Mouse (Mus musculus) heart, embryonic 15.5 days (tissue): ENCODE data around the gene Syne1. TPM values are rescaled to one million over a fixed set of nuclear protein-coding genes. Genes with fewer than 3 reads are reported as not detected.

Source experiments
- ATAC-seq: fragments of 200-750 bp; cut with Nextera tagmentation; replicated peaks from 2 replicates; pipeline ENCODE4 v1.8.0; 2017; ENCODE audit warnings: low read depth, moderate TSS enrichment; ENCODE audit not compliant: insufficient number of reproducible peaks, insufficient read depth, low FRiP score
- H3K27ac ChIP-seq: fragments of 300-500 bp; sonication (generic); 2 replicates; pipeline ENCODE4 v1.5.1; 2015; ENCODE audit warnings: mild to moderate bottlenecking, inconsistent platforms
- H3K27me3 ChIP-seq: fragments of 300-500 bp; sonication (generic); 2 replicates; pipeline ENCODE4 v1.6.1; 2015; ENCODE audit warnings: inconsistent platforms
- H3K36me3 ChIP-seq: fragments of 300-500 bp; sonication (generic); 2 replicates; pipeline ENCODE4 v1.6.1; 2015; ENCODE audit warnings: mild to moderate bottlenecking, inconsistent platforms
- H3K4me1 ChIP-seq: fragments of 300-500 bp; sonication (generic); replicated peaks from 2 replicates; pipeline ENCODE4 v1.6.1; 2015; ENCODE audit warnings: inconsistent platforms
- H3K4me2 ChIP-seq: fragments of 300-500 bp; sonication (generic); 2 replicates; pipeline ENCODE4 v1.6.1; 2015; ENCODE audit warnings: inconsistent platforms, mild to moderate bottlenecking, moderate library complexity
- H3K4me3 ChIP-seq: fragments of 300-500 bp; sonication (generic); 2 replicates; pipeline ENCODE4 v1.5.1; 2015; ENCODE audit warnings: mild to moderate bottlenecking, inconsistent platforms
- H3K9ac ChIP-seq: fragments of 300-500 bp; sonication (generic); 2 replicates; pipeline ENCODE4 v1.6.1; 2015; ENCODE audit warnings: mild to moderate bottlenecking, inconsistent platforms
- H3K9me3 ChIP-seq: fragments of 300-500 bp; sonication (generic); replicated peaks from 2 replicates; pipeline ENCODE4 v1.6.1; 2016; ENCODE audit warnings: inconsistent platforms
- WGBS: fragments of 180-500 bp; shearing (Covaris S2); methylation state at CpG from one replicate; pipeline ENCODE4 v1.1.7; 2015; ENCODE audit warnings: mixed read lengths; 5-methylcytosine and 5-hydroxymethylcytosine counted together
- polyA plus RNA-seq: library from polyadenylated mRNA; unstranded; fragments of >200 nt; fragmentation: Nextera tagmentation; extraction: Ambion mirVana; gene quantifications from 2 replicates; pipeline ENCODE4 v1.2.1, GENCODE M21; 2015

The Syne1 gene
- polyA plus RNA-seq, 1 experiment from 2014 or later = 23.2 TPM

DNA sequence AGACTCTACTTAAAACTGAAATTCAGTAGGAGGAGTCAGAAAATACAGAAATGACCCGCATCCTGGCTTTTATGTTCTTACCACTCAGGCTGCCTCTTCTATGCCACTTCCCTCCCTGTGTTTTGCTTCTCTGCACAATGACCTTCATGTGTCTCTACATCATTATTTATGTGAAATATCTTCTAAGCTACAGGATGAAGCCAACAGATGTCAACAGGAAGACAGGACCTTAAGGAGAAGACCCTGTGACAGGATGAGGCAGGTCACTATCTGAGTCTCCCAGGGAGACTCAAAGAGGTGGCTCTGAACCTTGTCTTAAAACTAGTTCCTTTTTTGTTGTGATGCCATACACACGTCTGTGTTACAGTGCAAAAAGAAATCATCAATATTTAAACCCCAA, 353.9 kb downstream of the Syne1 start:
- no peak overlapping the region for H3K9ac ChIP-seq
- no peaks in the 10 kb centered on the region for H3K9me3 ChIP-seq
- 72% methylated on average over 2 of the region's 2 CpGs for WGBS
- no peak overlapping the region for H3K27ac ChIP-seq
- no peak overlapping the region for H3K4me2 ChIP-seq
- H3K4me3 ChIP-seq = no peak overlapping the region
- peaks cover 21% of the 10 kb centered on the region; the same call in 1 of the 2 replicates for H3K36me3 ChIP-seq
- no peaks in the 10 kb centered on the region for H3K27me3 ChIP-seq
- no peak for ATAC-seq
- peaks cover 13% of the 10 kb centered on the region for H3K4me1 ChIP-seq

- H3K27ac ChIP-seq = no peak overlapping the region
- no peaks in the 10 kb centered on the region for H3K9me3 ChIP-seq
- no peaks in the 10 kb centered on the region for H3K27me3 ChIP-seq
- ATAC-seq = no peak
- H3K9ac ChIP-seq = no peak overlapping the region
- no peak overlapping the region for H3K4me2 ChIP-seq
- no peak overlapping the region for H3K4me3 ChIP-seq
- H3K36me3 ChIP-seq = peaks cover 12% of the 10 kb centered on the region; the same call in 1 of the 2 replicates
- WGBS = 79% methylated on average over 5 of the region's 5 CpGs
- H3K4me1 ChIP-seq = peaks cover 13% of the 10 kb centered on the region
These were observed 355.0 kb downstream of the Syne1 start for GRCm38 (mm10) chr10:5196267-5196666.

DNA sequence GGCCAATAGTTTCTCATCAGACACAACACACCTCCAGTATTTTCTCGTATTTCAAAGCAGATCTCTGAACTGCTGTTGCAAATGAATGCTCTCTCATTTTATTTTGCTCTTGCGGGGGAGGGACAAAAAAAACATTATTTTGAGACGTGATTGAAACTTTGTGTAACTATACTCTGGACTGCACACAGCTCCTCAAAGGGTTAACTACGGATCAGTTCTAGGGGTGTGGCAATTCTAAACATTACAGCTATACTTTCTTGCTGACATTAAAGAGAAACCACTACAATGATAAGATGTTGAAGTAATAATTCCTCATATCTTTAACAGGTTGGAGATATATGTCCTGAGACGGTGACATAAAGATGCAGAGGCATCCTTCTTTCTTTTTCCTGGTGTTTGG, 356.0 kb downstream of the Syne1 start:
- 61% methylated on average over 5 of the region's 5 CpGs for WGBS
- H3K4me1 ChIP-seq = peaks cover 13% of the 10 kb centered on the region
- no peaks in the 10 kb centered on the region for H3K9me3 ChIP-seq
- no peak overlapping the region for H3K4me3 ChIP-seq
- ATAC-seq = no peak
- peaks cover 5% of the 10 kb centered on the region; the same call in 1 of the 2 replicates for H3K36me3 ChIP-seq
- H3K4me2 ChIP-seq = peak overlapping the region; percentile 80
- H3K27me3 ChIP-seq = no peaks in the 10 kb centered on the region
- H3K27ac ChIP-seq = 0 out of 2 replicates have a peak overlapping the region, but pooled peaks have one; percentile 90
- no peak overlapping the region for H3K9ac ChIP-seq

- ATAC-seq = peak; percentile 95
- peak overlapping the region; percentile 80 for H3K4me2 ChIP-seq
- H3K4me1 ChIP-seq = peaks cover 13% of the 10 kb centered on the region
- peak overlapping the region; percentile 90 for H3K27ac ChIP-seq
- under 1% methylated on average over 13 of the region's 13 CpGs for WGBS
- peak overlapping the region; percentile 51 for H3K9ac ChIP-seq
- peaks cover 5% of the 10 kb centered on the region; the same call in 1 of the 2 replicates for H3K36me3 ChIP-seq
- H3K4me3 ChIP-seq = peak overlapping the region; percentile 56
- H3K27me3 ChIP-seq = no peaks in the 10 kb centered on the region
- H3K9me3 ChIP-seq = no peaks in the 10 kb centered on the region
These were observed 356.5 kb downstream of the Syne1 start for GRCm38 (mm10) chr10:5194671-5195234.

DNA sequence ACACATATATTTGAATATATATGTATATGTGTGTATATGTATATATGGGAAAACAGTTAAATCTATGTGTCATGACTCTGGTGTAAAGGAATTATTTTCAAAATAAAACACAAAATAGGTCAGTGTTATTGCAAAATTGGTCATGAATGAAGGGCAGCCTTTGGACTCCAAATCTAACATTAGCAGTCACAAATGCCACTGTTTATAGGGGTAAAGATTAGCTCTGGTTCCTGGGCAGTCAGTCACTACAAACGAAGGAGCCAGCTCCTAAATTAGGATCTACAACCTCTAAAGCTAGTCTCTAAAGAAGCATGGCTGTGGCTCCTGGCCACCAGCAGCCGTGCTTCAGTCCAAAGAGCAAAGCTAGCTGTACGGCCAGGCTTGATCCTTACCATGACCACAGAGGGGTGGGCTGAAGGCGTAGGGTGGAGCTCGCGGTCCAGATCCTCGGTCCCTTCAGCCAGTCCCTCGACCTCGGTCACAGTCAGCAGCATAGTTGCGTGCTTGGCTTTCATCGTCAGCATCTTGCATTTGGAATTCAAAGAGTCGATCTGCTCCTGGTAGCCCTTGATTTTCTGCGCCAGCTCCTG, 357.1 kb downstream of the Syne1 start:
- Histone ChIP-seq H3K9ac (peak overlapping the region; percentile 51), H3K27me3 (no peaks in the 10 kb centered on the region)
- WGBS = 2% methylated on average over 13 of the region's 13 CpGs

GRCm38 (mm10) chr10:5192861-5193490, 358.3 kb downstream of the Syne1 start:
- H3K27ac ChIP-seq = no peak overlapping the region
- peaks cover 11% of the 10 kb centered on the region; the same call in 1 of the 2 replicates for H3K36me3 ChIP-seq
- WGBS = 82% methylated on average over 9 of the region's 9 CpGs
- no peak for ATAC-seq
- H3K9ac ChIP-seq = no peak overlapping the region
- H3K9me3 ChIP-seq = no peaks in the 10 kb centered on the region
- H3K27me3 ChIP-seq = no peaks in the 10 kb centered on the region
- peaks cover 13% of the 10 kb centered on the region for H3K4me1 ChIP-seq
- no peak overlapping the region for H3K4me3 ChIP-seq
- no peak overlapping the region; the same call in 1 of the 2 replicates for H3K4me2 ChIP-seq

More for the DNA sequence above, 357.1 kb downstream of the Syne1 start:
- H3K4me3 ChIP-seq = peak overlapping the region; percentile 56
- H3K9me3 ChIP-seq = no peaks in the 10 kb centered on the region
- peak; percentile 87 for ATAC-seq
- H3K36me3 ChIP-seq = peaks cover 6% of the 10 kb centered on the region; the same call in 1 of the 2 replicates
- H3K4me1 ChIP-seq = peaks cover 13% of the 10 kb centered on the region
- peak overlapping the region; percentile 80 for H3K4me2 ChIP-seq
- H3K27ac ChIP-seq = peak overlapping the region; percentile 90

GRCm38 (mm10) chr10:5190756-5191155, 360.5 kb downstream of the Syne1 start:
- H3K4me3 ChIP-seq = no peak overlapping the region
- H3K36me3 ChIP-seq = peaks cover 11% of the 10 kb centered on the region; the same call in 1 of the 2 replicates
- H3K4me2 ChIP-seq = no peak overlapping the region
- no peaks in the 10 kb centered on the region for H3K9me3 ChIP-seq
- H3K4me1 ChIP-seq = peaks cover 14% of the 10 kb centered on the region
- no peak for ATAC-seq
- no peak overlapping the region for H3K27ac ChIP-seq
- 67% methylated on average over 4 of the region's 4 CpGs for WGBS
- no peaks in the 10 kb centered on the region for H3K27me3 ChIP-seq
- no peak overlapping the region for H3K9ac ChIP-seq

- Histone ChIP-seq H3K9ac (no peak overlapping the region), H3K4me1 (peaks cover 13% of the 10 kb centered on the region), H3K9me3 (no peaks in the 10 kb centered on the region), H3K27me3 (no peaks in the 10 kb centered on the region), H3K27ac (no peak overlapping the region), H3K4me2 (no peak overlapping the region), H3K4me3 (no peak overlapping the region), H3K36me3 (peaks cover 16% of the 10 kb centered on the region; the same call in 1 of the 2 replicates)
- ATAC-seq = no peak
These were observed 362.4 kb downstream of the Syne1 start for GRCm38 (mm10) chr10:5188890-5189289.

DNA sequence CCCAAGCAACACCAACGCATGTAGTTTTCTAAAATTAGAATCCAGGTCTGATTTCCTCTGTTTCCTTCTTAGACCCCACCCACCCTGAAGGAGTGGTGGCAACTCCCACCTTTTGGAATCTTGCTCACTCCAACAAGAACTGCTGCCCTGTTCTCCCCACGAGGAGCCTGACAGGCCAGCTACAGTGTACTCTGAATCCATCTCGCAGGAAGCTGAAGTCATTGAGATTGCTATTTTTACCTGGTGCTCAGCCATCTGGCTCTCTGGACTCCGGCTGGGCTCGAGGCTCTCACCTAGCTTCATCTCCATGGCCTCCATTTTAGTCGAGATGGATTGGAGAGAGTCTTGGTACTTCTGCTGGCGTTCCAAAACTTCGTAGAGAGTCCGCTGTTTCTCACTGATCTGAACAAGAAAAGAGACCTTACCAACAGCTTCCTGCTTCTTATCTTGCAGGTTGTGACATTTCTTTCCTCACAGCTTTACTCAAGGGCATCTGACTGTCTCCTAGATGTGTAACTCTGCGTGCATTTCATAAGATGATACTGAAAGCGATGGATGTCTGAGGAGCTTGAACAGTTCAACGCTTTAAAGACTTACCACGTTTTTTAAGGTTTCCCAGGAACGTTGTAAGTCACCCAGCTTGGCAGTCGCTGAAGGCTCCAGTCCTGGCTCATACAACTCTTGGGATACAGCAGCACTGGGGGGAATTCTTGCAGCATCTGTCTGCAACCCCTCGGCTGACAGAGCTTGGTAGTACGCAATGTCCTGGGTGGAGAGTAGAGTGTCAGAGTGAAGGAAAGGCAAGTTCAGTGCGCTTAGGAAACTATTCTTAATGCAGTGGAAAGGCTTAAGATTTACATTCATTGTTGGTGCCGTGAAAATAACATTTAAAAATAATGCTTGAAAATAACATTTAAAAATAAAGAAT, 365.9 kb downstream of the Syne1 start:
- 46% methylated on average over 19 of the region's 19 CpGs for WGBS

GRCm38 (mm10) chr10:5181771-5182176, 369.5 kb downstream of the Syne1 start:
- no peaks in the 10 kb centered on the region for H3K27me3 ChIP-seq
- H3K9ac ChIP-seq = no peak overlapping the region
- H3K4me1 ChIP-seq = peaks cover 13% of the 10 kb centered on the region
- H3K4me2 ChIP-seq = no peak overlapping the region
- H3K4me3 ChIP-seq = no peak overlapping the region
- no peak for ATAC-seq
- no peaks in the 10 kb centered on the region for H3K9me3 ChIP-seq
- WGBS = 79% methylated on average over 4 of the region's 4 CpGs
- peaks cover 25% of the 10 kb centered on the region; the same call in 1 of the 2 replicates for H3K36me3 ChIP-seq
- no peak overlapping the region for H3K27ac ChIP-seq

More for the DNA sequence above, 365.9 kb downstream of the Syne1 start:
- no peaks in the 10 kb centered on the region for H3K27me3 ChIP-seq
- peaks cover 10% of the 10 kb centered on the region for H3K4me1 ChIP-seq
- no peak overlapping the region for H3K4me3 ChIP-seq
- ATAC-seq = no peak
- peak overlapping the region; percentile 55 for H3K27ac ChIP-seq
- no peaks in the 10 kb centered on the region for H3K9me3 ChIP-seq
- H3K4me2 ChIP-seq = no peak overlapping the region
- H3K9ac ChIP-seq = no peak overlapping the region
- peaks cover 31% of the 10 kb centered on the region; the same call in 1 of the 2 replicates for H3K36me3 ChIP-seq

- peaks cover 16% of the 10 kb centered on the region for H3K4me1 ChIP-seq
- H3K9ac ChIP-seq = no peak overlapping the region
- 78% methylated on average over 3 of the region's 3 CpGs for WGBS
- no peak for ATAC-seq
- H3K4me2 ChIP-seq = no peak overlapping the region
- peaks cover 25% of the 10 kb centered on the region; the same call in 1 of the 2 replicates for H3K36me3 ChIP-seq
- no peak overlapping the region for H3K4me3 ChIP-seq
- no peak overlapping the region for H3K27ac ChIP-seq
- H3K27me3 ChIP-seq = no peaks in the 10 kb centered on the region
- no peaks in the 10 kb centered on the region for H3K9me3 ChIP-seq
These were observed 371.4 kb downstream of the Syne1 start for GRCm38 (mm10) chr10:5179891-5180290.
